Mouse (Mus musculus): ENCODE data around the gene Atg10.

- TF ChIP-seq CTCF (IDR thresholded peaks at IDR 0.05; ENCODE audit: low read depth) (no peak), EP300 (IDR thresholded peaks at IDR 0.05; ENCODE audit: low read depth) (no peak)
These were observed 151.4 kb downstream of the Atg10 start for GRCm38 (mm10) chr13:91072351-91072750.
